Mouse (Mus musculus) neural tube, embryonic 12.5 days (tissue): Measurements from ENCODE around the gene Ntn1. TPM values are rescaled to one million over a fixed set of nuclear protein-coding genes. Genes with fewer than 3 reads are reported as not detected.

Source experiments
- ATAC-seq: fragments of 200-750 bp; cut with Nextera tagmentation; 2 replicates; pipeline ENCODE4 v1.8.0; 2017; ENCODE audit warnings: low read depth, mild to moderate bottlenecking, moderate TSS enrichment, moderate library complexity; ENCODE audit not compliant: low FRiP score
- H3K27ac ChIP-seq: fragments of 300-500 bp; sonication (generic); 2 replicates; pipeline ENCODE4 v1.5.1; 2016
- H3K27me3 ChIP-seq: fragments of 300-500 bp; sonication (generic); replicated peaks from 2 replicates; pipeline ENCODE4 v1.6.1; 2016; ENCODE audit warnings: mild to moderate bottlenecking
- H3K36me3 ChIP-seq: fragments of 300-500 bp; sonication (generic); 2 replicates; pipeline ENCODE4 v1.6.1; 2016; ENCODE audit warnings: mild to moderate bottlenecking
- H3K4me1 ChIP-seq: fragments of 300-500 bp; sonication (generic); 2 replicates; pipeline ENCODE4 v1.6.1; 2016
- H3K4me2 ChIP-seq: fragments of 300-500 bp; sonication (generic); replicated peaks from 2 replicates; pipeline ENCODE4 v1.6.1; 2016; ENCODE audit warnings: mild to moderate bottlenecking
- H3K4me3 ChIP-seq: fragments of 300-500 bp; sonication (generic); 2 replicates; pipeline ENCODE4 v1.5.1; 2016
- H3K9ac ChIP-seq: fragments of 300-500 bp; sonication (generic); 2 replicates; pipeline ENCODE4 v1.6.1; 2016; ENCODE audit warnings: mild to moderate bottlenecking
- H3K9me3 ChIP-seq: fragments of 300-500 bp; sonication (generic); 2 replicates; pipeline ENCODE4 v1.6.1; 2016; ENCODE audit warnings: mild to moderate bottlenecking
- WGBS: fragments of 180-500 bp; shearing (Covaris S2); methylation state at CpG from one replicate; pipeline ENCODE4 v1.1.7; 2016; 5-methylcytosine and 5-hydroxymethylcytosine counted together
- polyA plus RNA-seq: library from polyadenylated mRNA; unstranded; fragments of >200 nt; fragmentation: Nextera tagmentation; extraction: Ambion mirVana; gene quantifications from 2 replicates; pipeline ENCODE4 v1.2.1, GENCODE M21; 2016

Gene Ntn1
- polyA plus RNA-seq, 1 experiment from 2014 or later: 48.2 TPM

- Histone ChIP-seq H3K27ac (no peak overlapping the region; the same call in 1 of the 2 replicates), H3K4me3 (no peak overlapping the region), H3K27me3 (no peaks in the 10 kb centered on the region; the same call in 1 of the 2 replicates), H3K4me1 (peaks cover 64% of the 10 kb centered on the region), H3K4me2 (peak overlapping the region; percentile 10; the same call in 1 of the 2 replicates), H3K9ac (no peak overlapping the region), H3K9me3 (no peaks in the 10 kb centered on the region), H3K36me3 (peaks cover 5% of the 10 kb centered on the region; the same call in 1 of the 2 replicates)
- peak; percentile 65 for ATAC-seq
- WGBS: 23% methylated on average over 6 of the region's 6 CpGs
Observed at GRCm38 (mm10) chr11:68215206-68215912, 185.3 kb downstream of the Ntn1 start.

- Histone ChIP-seq H3K4me3 (no peak overlapping the region), H3K4me2 (peak overlapping the region; percentile 10), H3K9ac (no peak overlapping the region), H3K27ac (peak overlapping the region; percentile 54; the same call in 1 of the 2 replicates), H3K4me1 (peaks cover 64% of the 10 kb centered on the region), H3K36me3 (peaks cover 5% of the 10 kb centered on the region; the same call in 1 of the 2 replicates), H3K9me3 (no peaks in the 10 kb centered on the region), H3K27me3 (no peaks in the 10 kb centered on the region; the same call in 1 of the 2 replicates)
- peak; percentile 31 for ATAC-seq
- WGBS: 47% methylated on average over 9 of the region's 9 CpGs
Observed at GRCm38 (mm10) chr11:68214496-68215205, 186.0 kb downstream of the Ntn1 start.

GRCm38 (mm10) chr11:68213896-68214295, 186.7 kb downstream of the Ntn1 start:
- 78% methylated on average over 3 of the region's 3 CpGs for WGBS
- H3K9ac ChIP-seq: no peak overlapping the region
- no peak overlapping the region for H3K4me3 ChIP-seq
- H3K9me3 ChIP-seq: no peaks in the 10 kb centered on the region
- H3K27me3 ChIP-seq: no peaks in the 10 kb centered on the region
- no peak overlapping the region for H3K27ac ChIP-seq
- no peak overlapping the region for H3K4me2 ChIP-seq
- H3K4me1 ChIP-seq: peaks cover 64% of the 10 kb centered on the region
- no peak for ATAC-seq
- H3K36me3 ChIP-seq: peaks cover 5% of the 10 kb centered on the region; the same call in 1 of the 2 replicates

- H3K4me1 ChIP-seq: peaks cover 48% of the 10 kb centered on the region
- H3K27me3 ChIP-seq: no peaks in the 10 kb centered on the region
- ATAC-seq: peak; percentile 33; the same call in 1 of the 2 replicates
- H3K9me3 ChIP-seq: no peaks in the 10 kb centered on the region
- H3K4me3 ChIP-seq: no peak overlapping the region
- H3K27ac ChIP-seq: no peak overlapping the region
- 38% methylated on average over 8 of the region's 8 CpGs for WGBS
- H3K9ac ChIP-seq: no peak overlapping the region
- peaks cover 5% of the 10 kb centered on the region; the same call in 1 of the 2 replicates for H3K36me3 ChIP-seq
- H3K4me2 ChIP-seq: no peak overlapping the region
Observed at GRCm38 (mm10) chr11:68211924-68212578, 188.6 kb downstream of the Ntn1 start.

GRCm38 (mm10) chr11:68210714-68211113, 189.9 kb downstream of the Ntn1 start:
- WGBS: 92% methylated on average over 5 of the region's 5 CpGs
- H3K36me3 ChIP-seq: peaks cover 8% of the 10 kb centered on the region
- no peak for ATAC-seq
- no peaks in the 10 kb centered on the region for H3K27me3 ChIP-seq
- H3K9me3 ChIP-seq: no peaks in the 10 kb centered on the region
- no peak overlapping the region for H3K4me3 ChIP-seq
- H3K27ac ChIP-seq: no peak overlapping the region
- H3K9ac ChIP-seq: no peak overlapping the region
- no peak overlapping the region for H3K4me2 ChIP-seq
- peaks cover 35% of the 10 kb centered on the region for H3K4me1 ChIP-seq

- Histone ChIP-seq H3K4me2 (no peak overlapping the region), H3K4me3 (no peak overlapping the region), H3K9me3 (no peaks in the 10 kb centered on the region), H3K9ac (no peak overlapping the region), H3K27me3 (no peaks in the 10 kb centered on the region), H3K27ac (no peak overlapping the region), H3K36me3 (peaks cover 8% of the 10 kb centered on the region), H3K4me1 (peaks cover 23% of the 10 kb centered on the region)
- WGBS: 91% methylated on average over 4 of the region's 4 CpGs
- ATAC-seq: no peak
Observed at GRCm38 (mm10) chr11:68209506-68209905, 191.1 kb downstream of the Ntn1 start.

GRCm38 (mm10) chr11:68208582-68208981, 192.0 kb downstream of the Ntn1 start:
- WGBS: 97% methylated on average over 1 of the region's 1 CpGs
- no peak overlapping the region for H3K4me3 ChIP-seq
- no peak for ATAC-seq
- H3K9me3 ChIP-seq: no peaks in the 10 kb centered on the region
- H3K4me2 ChIP-seq: no peak overlapping the region
- peaks cover 20% of the 10 kb centered on the region for H3K4me1 ChIP-seq
- H3K36me3 ChIP-seq: peaks cover 8% of the 10 kb centered on the region
- no peak overlapping the region for H3K27ac ChIP-seq
- no peaks in the 10 kb centered on the region for H3K27me3 ChIP-seq
- H3K9ac ChIP-seq: no peak overlapping the region

GRCm38 (mm10) chr11:68208023-68208422, 192.6 kb downstream of the Ntn1 start:
- 83% methylated on average over 2 of the region's 2 CpGs for WGBS
- no peak overlapping the region for H3K9ac ChIP-seq
- ATAC-seq: no peak
- H3K4me3 ChIP-seq: no peak overlapping the region
- H3K27me3 ChIP-seq: no peaks in the 10 kb centered on the region
- no peak overlapping the region for H3K27ac ChIP-seq
- no peaks in the 10 kb centered on the region for H3K9me3 ChIP-seq
- peaks cover 8% of the 10 kb centered on the region for H3K36me3 ChIP-seq
- no peak overlapping the region for H3K4me2 ChIP-seq
- peaks cover 23% of the 10 kb centered on the region for H3K4me1 ChIP-seq

GRCm38 (mm10) chr11:68205572-68206229, 194.9 kb downstream of the Ntn1 start:
- no peak overlapping the region for H3K9ac ChIP-seq
- no peaks in the 10 kb centered on the region for H3K9me3 ChIP-seq
- no peak overlapping the region for H3K4me3 ChIP-seq
- peaks cover 3% of the 10 kb centered on the region; the same call in 1 of the 2 replicates for H3K36me3 ChIP-seq
- H3K27me3 ChIP-seq: no peaks in the 10 kb centered on the region
- no peak overlapping the region for H3K27ac ChIP-seq
- H3K4me1 ChIP-seq: peaks cover 19% of the 10 kb centered on the region
- no peak overlapping the region for H3K4me2 ChIP-seq
- 84% methylated on average over 10 of the region's 10 CpGs for WGBS
- no peak for ATAC-seq

- Histone ChIP-seq H3K4me1 (peaks cover 26% of the 10 kb centered on the region), H3K9ac (no peak overlapping the region), H3K4me2 (no peak overlapping the region), H3K9me3 (no peaks in the 10 kb centered on the region), H3K27me3 (no peaks in the 10 kb centered on the region), H3K36me3 (peaks cover 3% of the 10 kb centered on the region; the same call in 1 of the 2 replicates), H3K4me3 (no peak overlapping the region), H3K27ac (no peak overlapping the region)
- ATAC-seq: no peak
- 80% methylated on average over 5 of the region's 5 CpGs for WGBS
Observed at GRCm38 (mm10) chr11:68204407-68204806, 196.2 kb downstream of the Ntn1 start.

- Histone ChIP-seq H3K9ac (no peak overlapping the region), H3K9me3 (no peaks in the 10 kb centered on the region), H3K27me3 (no peaks in the 10 kb centered on the region), H3K27ac (no peak overlapping the region), H3K36me3 (peaks cover 3% of the 10 kb centered on the region; the same call in 1 of the 2 replicates), H3K4me3 (no peak overlapping the region), H3K4me1 (peaks cover 26% of the 10 kb centered on the region), H3K4me2 (no peak overlapping the region)
- 32% methylated on average over 10 of the region's 10 CpGs for WGBS
- ATAC-seq: peak; percentile 65; the same call in 1 of the 2 replicates
Observed at GRCm38 (mm10) chr11:68203658-68204315, 196.8 kb downstream of the Ntn1 start.
